Mouse (Mus musculus): ENCODE results near the gene Brk1.
A peak's percentile ranks its signal among the peaks of the same experiment; 100 is the strongest.

Brk1 gene

DNA sequence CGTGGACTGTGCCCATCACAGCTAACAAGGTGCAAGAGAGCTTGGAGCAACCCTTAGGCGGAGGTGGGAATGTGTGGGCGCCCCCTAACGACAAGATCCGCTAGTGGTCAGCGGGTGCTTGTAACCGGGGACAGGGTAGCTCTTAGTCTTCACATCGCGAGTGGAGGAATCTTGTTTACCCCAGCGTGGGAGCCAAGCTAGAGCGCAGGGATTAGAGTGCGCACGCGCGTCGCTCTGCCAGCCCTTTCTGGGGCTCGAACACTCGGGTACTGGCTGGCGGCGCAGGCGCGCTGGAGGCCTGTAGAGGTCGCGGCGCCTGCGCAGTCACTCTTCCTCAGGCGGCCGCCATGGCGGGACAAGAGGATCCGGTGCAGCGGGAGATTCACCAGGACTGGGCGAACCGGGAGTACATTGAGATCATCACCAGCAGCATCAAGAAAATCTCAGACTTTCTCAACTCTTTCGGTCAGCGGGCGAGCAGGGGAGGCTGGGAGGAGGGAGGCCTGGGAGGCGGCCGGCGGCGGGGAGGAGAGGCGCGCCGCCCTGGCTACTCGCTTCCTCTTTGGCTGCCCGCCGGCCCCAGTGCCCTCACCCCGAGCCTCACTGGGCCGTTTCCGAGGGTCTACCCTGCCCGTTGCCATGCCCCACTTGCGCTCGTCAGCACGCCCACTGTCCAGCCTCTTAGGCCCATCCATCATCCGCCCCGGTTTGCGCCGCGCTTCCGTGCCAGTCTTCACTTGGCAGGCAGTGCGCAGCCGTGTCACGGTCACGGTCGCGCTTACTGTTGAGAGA, at the start of gene Brk1:
Gene Brk1, plus strand, starts transcription at position 341 of the 792 bp plus-strand sequence.
- DNase-seq (ENCODE audit: low spot score), result peak; percentile 93

DNA sequence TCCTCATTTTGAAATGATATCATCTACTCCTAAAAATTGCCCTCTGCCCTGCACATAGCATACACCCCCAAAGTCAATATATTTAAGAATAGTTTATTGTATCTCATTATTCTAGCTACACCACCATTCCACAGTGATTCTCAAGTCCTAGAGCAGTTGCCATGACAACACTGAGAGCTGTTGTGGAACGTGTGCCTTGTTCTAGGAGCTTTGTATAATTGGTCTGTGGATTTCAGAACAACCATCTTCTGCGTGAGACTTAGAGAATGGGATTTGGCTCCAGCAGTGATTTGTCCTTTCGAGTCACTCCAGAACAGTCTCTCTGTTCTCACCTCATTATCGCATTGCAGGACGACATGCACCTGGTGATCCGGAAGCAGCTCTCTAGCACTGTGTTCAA, 44.8 kb upstream of the Brk1 start:
- DNase-seq (ENCODE audit: low spot score), result no peak

DNA sequence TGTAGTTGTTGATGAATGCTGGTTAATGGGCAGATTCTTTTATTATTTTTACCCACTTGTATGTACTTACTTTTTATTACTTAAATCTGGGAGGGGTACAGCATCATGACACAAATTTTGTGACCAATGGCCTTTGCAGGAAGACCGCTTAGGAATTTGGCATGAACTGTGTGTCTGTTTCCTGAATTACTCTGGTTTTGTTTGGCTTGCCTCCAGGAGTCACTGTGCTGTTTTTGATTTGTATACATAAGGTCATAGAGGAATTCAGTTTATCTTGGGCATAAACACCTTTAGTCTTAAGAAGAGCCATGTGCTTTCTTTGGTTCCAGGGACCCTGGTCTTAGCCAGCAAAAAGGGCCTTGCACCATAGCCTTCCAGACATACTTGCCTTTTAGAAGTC, 40.0 kb upstream of the Brk1 start:
- no peak for DNase-seq (ENCODE audit: low spot score)

- DNase-seq (ENCODE audit: low spot score), result no peak
Measured at GRCm38 (mm10) chr6:113576044-113576443, 28.5 kb upstream of the Brk1 start.

DNA sequence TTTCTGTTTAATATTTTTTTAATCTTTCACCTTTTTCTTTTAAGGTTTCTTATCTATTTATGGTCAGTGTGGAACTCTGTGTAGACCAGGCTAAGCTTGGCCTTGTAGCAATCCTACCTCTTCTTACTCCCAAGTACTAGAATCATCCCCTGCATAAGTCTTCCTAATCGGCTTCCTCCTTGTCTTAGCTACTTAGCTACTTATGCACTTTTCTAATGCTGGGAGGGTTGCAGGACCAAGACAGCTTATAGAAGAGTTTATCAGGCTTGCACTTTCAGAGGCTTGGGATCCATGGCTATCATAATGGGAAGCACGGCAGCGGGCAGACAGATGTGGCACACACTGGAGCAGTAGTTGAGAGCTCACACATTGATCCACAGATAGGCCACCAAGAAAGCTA, 25.3 kb upstream of the Brk1 start:
- no peak for DNase-seq (ENCODE audit: low spot score)

GRCm38 (mm10) chr6:113583023-113583422, 21.5 kb upstream of the Brk1 start:
- DNase-seq (ENCODE audit: low spot score), result no peak

DNA sequence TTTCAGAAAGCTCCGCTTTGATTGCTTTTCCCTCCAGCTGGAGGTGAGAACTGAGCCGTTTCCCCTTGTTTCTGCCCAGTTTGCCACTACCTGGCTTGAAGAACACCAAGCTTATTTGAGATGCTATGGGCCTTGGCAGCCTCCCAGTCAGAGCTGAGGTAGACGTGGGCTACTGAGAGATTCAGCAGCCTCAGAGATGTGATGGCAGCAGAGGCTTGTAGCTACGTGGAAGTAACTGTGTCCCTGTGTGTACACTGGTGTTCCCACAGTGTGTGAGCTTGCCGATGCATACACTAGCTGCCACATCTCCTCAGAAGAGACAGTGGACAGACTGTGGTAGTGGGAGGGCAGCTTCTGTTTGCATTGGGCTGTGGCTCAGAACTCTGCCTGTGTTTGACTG, 19.5 kb upstream of the Brk1 start:
- DNase-seq (ENCODE audit: low spot score), result no peak

- no peak for DNase-seq (ENCODE audit: low spot score)
Measured at GRCm38 (mm10) chr6:113586466-113587183, 17.9 kb upstream of the Brk1 start.

GRCm38 (mm10) chr6:113592637-113593036, 11.9 kb upstream of the Brk1 start:
- no peak for DNase-seq (ENCODE audit: low spot score)

DNA sequence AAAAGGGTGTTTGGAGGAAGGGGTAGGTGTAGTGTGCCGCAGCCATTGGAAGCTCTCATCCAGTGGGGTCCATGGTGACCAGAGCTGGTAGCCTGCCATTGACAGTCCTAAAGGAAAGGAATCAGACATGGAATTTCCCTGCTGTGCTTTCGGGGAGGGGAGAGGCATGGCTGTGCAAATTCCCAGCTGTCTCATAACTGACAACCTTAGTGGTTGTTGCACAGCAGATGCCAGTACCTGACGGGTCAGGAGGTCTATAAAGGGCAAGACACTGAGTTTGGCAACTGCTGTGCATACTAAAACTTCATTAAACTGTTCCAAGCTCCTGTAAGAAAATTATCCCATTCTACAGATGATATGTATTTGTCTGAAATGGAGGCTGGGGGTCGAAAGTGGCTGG, 6.6 kb upstream of the Brk1 start:
- DNase-seq (ENCODE audit: low spot score), result no peak

DNA sequence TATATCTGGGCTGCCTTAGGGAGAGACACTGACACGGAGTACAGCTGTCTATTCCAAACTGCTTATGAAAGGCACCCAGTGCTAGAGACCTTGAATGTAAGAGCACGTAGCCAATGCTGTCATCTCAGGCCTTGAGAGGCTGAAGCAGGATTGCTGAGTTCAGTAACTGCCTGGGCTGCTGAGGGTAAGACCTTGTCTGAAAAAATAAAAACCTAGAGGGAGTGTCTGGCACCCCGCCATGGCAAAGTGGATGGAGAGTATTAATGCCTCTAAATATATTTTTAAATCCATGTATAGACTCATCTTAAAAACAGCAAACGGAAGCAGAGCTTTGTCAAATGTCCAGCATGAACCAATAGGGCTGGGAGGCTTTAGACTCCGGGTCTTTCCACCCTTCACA, 4.7 kb upstream of the Brk1 start:
- peak; percentile 82 for DNase-seq (ENCODE audit: low spot score)

GRCm38 (mm10) chr6:113600543-113601139, 3.9 kb upstream of the Brk1 start, which contains the start of gene Fancd2os:
Gene Fancd2os (minus strand): TSS chr6:113600715.
- peak; percentile 44 for DNase-seq (ENCODE audit: low spot score)

DNA sequence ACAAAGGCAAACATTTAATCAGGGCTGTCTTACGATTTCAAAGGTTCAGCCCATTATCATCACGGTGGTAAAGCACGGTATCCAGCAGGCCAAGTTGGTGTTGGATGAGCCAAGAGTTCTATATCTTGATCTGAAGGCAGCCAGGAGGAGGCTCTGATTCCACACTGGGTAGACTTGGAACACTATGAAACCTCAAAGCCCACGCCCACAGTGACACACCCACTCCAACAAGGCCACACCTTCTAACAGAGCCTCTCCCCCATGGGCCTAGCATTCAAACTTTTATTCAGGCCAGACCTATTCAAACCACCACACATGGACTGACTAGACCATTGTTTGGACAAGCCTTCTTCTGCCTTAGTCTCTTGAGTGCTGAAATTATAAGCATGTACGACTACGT, 1.8 kb upstream of the Brk1 start:
- DNase-seq (ENCODE audit: low spot score), result no peak

- DNase-seq (ENCODE audit: low spot score), result no peak
Measured at GRCm38 (mm10) chr6:113603993-113604392, 579 bp upstream of the Brk1 start.

DNA sequence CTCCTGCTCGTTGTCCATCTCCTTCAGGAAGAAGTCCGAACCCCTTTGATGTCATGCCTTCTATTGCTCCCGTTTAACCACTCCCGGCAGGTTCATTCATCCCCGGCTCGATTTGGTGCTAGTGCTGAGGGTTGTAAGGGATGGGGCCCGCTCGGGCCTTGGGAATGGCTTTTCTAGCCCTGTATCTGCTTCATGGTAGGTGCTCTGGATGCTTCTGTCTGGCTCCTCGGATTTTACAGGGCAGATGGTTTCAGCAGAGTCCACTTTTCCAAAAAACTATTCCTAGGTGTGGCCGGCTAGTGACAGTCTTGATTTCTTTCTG, 613 bp downstream of the Brk1 start:
- no peak for DNase-seq (ENCODE audit: low spot score)

GRCm38 (mm10) chr6:113608871-113609270, 4.3 kb downstream of the Brk1 start:
- no peak for DNase-seq (ENCODE audit: low spot score)

DNA sequence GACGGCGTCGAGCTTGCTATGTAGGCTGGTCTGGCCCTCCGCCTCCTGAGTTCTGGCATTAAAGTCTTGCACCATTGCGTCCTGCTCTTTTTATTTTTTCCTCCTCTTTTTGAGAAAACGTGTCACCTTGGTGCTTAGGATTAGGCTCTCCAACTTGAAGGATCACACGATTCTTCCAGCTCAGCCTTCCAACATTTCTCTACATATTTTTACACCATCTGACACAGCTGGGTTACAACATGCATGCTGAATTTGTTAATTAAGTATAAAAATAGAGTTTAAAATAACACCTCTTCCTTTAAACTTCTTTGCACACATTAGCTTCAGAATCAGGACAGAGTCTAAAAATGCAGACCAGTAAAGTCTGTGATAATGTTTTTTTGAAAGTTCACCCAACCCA, 4.7 kb downstream of the Brk1 start:
- no peak for DNase-seq (ENCODE audit: low spot score)

DNA sequence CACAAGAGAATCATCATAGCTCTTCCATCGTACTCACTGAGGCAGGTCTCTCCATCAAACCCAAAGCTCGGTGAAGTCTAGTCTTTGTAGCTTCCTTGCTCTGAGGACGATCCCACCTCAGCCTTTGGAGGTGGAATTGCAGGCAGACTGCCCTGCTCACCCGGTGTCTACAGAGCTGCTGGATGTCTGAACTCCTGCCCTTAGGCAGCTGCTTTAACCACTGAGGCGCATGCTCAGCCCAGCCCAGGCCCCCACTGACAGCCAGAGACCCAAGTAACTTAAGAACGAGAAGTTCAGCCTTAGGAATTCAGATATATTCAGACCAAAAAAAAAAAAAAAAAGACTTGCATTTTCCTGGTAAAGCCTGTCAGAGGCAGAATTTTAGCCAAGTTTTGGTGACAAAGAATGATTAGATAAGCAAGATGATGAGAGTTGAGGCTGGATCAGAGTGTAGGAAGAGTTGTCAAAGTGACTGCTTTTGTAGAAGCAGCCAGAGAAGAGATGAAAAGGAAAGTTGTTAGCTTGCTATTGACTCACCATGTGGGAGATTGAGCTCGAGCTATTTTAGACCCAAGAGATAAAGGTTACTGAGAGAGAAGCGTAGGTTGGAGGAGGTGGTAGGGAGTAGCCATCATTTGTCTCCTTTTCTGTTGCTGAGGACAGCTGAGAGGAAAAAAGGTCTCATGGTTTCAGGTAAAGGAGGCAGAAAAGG, 7.8 kb downstream of the Brk1 start:
- DNase-seq (ENCODE audit: low spot score), result peak; percentile 68

DNA sequence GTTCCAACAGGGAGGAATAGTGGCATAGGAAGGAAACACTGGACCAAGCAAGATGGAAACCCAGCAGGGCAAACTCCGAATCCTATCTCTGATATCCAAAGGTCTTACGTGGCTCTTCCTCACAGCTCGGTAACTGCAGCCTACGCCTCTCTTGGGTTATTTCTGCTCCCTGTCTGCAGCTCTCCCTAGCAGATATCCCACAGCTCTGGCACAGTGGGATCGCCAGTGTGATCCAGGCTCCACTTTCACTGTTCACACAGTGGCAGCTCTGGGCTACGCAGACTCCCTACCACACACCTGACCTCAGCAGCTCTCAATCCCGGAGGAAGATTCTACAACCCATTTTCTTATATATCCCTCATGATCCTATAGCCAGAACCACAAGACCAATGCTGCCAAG, 9.6 kb downstream of the Brk1 start:
- no peak for DNase-seq (ENCODE audit: low spot score)

GRCm38 (mm10) chr6:113614997-113615396, 10.4 kb downstream of the Brk1 start:
- DNase-seq (ENCODE audit: low spot score), result no peak

DNA sequence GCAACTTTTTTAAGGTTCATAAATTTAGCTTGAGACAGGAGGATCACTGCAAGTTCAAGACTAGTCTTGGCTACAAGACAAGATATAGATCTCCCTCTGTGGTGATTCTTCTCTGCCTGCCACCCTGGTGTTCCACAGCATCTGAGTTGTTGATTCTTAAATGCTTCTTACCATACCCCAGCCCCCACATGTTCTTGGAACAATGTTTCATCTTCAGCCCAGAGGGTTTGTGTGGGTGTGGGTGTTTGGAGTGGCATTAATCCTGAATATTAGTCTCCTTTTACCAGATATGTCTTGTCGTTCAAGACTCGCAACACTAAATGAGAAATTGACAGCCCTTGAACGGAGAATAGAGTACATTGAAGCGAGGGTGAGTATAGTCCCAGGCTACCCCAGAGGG, 10.9 kb downstream of the Brk1 start:
- no peak for DNase-seq (ENCODE audit: low spot score)

- no peak for DNase-seq (ENCODE audit: low spot score)
Measured at GRCm38 (mm10) chr6:113623386-113623785, 18.8 kb downstream of the Brk1 start.

Data from testis, postnatal 10 days (tissue).